Mouse (Mus musculus) neutrophil, adult 5-6 weeks (primary cell): ENCODE data around the gene Zrsr2. TPM values are rescaled to one million over a fixed set of nuclear protein-coding genes. Genes with fewer than 3 reads are reported as not detected.

ENCODE experiments used
- ATAC-seq: fragments of 151-379, 151-347 bp; 2 replicates; pipeline ENCODE4 v1.8.0; 2017; ENCODE audit warnings: mild to moderate bottlenecking, moderate TSS enrichment; ENCODE audit not compliant: insufficient number of reproducible peaks, poor library complexity, low FRiP score, severe bottlenecking; ENCODE audit errors: extremely low read depth
- total RNA-seq: library from RNA; stranded (forward); fragments of 200-1000 nt; gene quantifications from 2 replicates; pipeline ENCODE4 v1.2.3, GENCODE M21; 2017

Gene Zrsr2
- 52.7 and 58.8 TPM in 2 replicates for total RNA-seq

DNA sequence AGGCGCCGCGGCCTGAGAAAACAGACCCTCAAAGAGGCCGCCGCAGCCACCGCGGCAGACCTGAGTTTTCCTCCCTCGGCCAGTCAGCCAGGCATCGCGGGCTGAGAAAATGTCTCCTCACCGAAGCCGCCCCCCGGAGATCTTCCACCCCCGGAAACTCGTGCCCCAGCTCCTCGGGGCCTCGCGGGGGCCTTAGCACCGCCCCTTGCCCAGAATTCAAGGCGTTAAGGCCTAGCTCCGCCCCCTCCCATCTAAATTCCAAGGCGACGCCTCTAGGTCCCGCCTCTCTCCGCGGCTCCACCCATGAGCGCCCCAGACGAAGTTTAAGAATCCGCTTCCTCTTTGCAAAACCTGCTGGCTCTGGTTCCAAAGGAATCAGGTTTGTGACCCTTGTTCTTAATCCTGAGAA lies at the start of gene Zrsr2:
Gene Zrsr2 (minus strand): TSS at position 195 of the 409 bp plus-strand sequence.
- peak; percentile 95 for ATAC-seq

- peak; percentile 91 for ATAC-seq
Measured at GRCm38 (mm10) chrX:164004809-164005208, 46.3 kb upstream of the Zrsr2 start.

GRCm38 (mm10) chrX:163999848-164000247 lies 41.4 kb upstream of the Zrsr2 start:
- no peak for ATAC-seq

- 0 out of 2 replicates have a peak, but pooled peaks have one; percentile 26 for ATAC-seq
Measured at GRCm38 (mm10) chrX:163996754-163997153, 38.3 kb upstream of the Zrsr2 start.

DNA sequence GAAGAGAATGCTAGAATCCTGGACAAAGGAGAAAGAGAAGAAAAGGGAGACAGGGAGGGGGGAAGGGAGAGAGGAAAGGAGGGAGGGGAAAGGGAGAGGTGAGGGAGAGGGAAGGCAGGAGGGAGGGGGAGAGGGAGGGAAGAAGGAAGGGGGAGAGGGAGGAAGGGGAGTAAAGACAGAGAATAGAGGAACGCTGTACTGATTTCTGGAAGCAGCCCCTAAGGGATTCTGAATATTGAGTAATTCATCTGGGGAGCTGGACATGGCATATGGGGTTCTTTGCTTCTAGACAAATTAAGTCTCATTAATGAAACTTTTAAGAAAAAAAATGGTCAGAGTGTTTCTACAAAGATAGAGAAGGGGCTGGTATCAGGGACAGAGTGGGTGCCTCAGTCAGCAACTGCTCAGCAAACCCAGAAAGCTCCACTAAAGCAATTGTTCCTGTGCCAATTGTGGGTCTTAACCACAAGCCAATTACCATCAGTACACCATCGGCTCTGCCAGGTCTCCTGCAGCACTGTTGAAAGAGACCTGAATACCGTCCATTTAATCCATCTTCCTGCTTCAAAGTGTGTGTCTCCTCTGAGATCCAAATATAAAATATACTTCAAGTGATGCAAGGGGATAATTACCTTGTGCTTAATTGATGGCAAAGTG lies 29.4 kb upstream of the Zrsr2 start:
- no peak for ATAC-seq

DNA sequence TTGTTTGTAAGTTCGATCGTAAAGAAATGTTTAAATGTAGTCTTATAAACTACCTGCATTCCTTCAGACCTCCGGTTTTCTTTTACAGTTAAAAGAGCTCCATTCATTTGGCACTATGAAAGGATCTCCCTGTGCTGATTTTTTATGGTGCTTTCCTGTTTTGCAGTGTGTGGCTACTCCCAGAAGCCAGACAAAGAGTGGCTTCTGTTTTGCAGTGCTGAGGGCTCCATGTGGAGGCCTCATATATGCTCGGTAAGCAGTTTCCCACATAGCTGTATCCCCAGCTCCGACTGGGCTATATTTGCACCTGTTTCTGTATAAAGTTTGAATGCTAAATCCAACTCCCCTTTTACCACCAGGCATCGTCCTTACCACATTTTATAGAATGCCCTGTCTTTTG lies 23.7 kb upstream of the Zrsr2 start:
- no peak for ATAC-seq

DNA sequence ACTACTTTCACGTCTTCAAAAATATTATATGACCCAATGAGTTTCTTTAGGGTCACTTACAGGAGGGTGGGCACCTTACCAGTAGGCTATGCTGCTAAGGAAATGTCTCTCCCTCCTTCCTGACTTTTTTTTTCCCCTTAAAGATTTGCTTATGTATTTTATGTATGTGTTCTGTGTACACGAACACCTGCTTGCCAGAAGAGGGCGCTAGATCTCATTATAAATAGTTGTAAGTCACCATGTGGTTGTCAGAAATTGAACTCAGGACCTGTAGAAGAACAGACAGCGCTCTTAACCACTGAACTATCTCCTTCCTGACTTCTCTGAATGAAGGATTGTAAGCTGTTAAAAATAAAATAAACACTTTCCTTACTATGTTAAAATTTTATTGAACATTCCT lies 23.0 kb upstream of the Zrsr2 start:
- ATAC-seq, result peak; percentile 48; the same call in 1 of the 2 replicates

- ATAC-seq, result no peak
Measured at GRCm38 (mm10) chrX:163981092-163981491, 22.6 kb upstream of the Zrsr2 start.

DNA sequence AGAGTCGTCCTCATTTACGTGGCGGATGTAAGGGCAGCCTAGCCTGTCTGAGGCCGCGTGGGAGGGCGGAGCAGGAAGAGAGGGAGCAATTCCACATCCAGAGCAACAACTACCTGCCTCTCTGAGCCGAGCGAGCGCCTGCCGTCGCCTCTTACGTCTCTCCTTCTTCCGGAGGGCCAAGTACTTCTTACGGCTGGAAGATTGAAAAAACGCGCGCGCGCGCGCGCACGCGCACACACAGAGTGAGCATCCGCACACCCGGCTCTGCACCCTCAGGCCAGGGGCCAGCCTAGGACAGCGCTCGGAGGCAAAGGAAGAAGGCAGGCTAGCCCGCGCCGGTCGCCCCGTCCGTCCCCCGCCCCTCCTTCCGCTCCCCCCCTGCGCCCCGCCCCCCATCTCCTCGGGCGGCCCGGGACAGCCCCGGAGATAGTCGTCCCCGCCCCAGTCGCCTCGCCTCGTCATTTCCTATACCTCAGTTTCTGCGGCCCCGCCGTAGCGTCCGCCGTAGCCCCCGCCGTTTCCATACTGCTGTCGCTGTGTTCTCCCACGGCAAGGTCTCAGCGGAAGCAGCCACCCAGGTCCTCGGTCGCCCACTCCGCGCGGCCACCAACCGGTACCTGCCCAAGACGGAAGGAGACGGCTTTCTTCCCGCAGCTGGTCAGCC lies 526 bp downstream of the Zrsr2 start:
- ATAC-seq, result peak; percentile 73

DNA sequence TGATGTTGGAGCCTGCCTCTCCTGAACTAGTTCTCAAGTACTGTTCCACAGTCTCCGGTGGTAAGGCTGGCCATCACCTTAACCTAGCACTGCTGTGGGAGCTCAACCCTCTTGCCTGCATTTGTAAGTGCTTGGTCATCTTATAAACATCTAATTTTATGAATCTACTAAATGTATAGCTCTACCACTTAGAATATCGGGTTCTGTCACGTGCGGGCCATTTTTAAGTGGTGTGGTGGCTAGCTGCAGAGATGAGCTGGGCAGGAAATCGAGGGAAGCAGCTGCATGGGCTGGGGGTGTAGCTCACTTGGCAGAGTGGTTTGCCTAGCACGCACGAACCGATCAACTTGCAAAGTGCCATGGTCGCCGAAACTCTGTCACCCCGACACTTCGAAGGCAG lies 1.1 kb downstream of the Zrsr2 start:
- no peak for ATAC-seq

DNA sequence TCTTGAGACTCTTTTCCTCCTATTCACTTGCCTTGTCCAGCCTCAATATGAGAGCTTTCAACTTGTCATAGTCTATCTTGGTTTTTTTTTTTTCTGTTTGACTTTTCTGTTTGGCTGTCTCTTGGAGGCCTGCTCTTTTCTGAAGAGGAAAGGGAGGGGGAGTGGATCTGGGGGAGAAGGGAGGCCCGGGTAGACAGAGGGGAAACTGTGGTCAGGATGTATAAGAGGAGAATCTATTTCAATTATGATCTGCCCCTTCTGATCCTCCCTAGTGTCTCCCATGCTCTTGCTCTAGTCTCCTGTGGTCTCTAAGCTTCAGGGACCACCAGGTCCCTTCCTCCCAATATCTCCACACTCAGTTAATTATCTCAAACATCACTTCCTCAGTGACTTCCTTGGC lies 6.8 kb downstream of the Zrsr2 start:
- ATAC-seq, result no peak

GRCm38 (mm10) chrX:163944381-163944780 lies 14.1 kb downstream of the Zrsr2 start:
- no peak for ATAC-seq

DNA sequence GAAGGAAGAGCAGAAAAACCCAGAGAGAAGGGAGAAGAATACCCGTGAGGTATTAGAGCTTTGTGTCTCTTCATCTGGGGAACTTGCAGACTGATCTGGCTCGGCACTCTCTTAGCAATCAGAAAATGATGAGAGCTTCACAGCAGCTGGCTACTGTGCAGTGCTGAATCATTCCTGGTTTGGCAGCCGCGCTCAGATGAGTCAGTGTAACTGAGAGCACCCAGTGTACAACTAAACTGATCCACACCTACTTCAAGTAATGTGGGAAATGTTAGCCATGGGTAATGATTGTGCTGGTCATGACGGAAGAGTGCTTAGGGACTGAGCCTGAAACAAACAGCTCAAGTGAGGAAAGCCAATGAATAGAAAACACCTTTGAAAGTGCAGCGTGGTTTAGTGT lies 19.9 kb downstream of the Zrsr2 start:
- no peak for ATAC-seq

DNA sequence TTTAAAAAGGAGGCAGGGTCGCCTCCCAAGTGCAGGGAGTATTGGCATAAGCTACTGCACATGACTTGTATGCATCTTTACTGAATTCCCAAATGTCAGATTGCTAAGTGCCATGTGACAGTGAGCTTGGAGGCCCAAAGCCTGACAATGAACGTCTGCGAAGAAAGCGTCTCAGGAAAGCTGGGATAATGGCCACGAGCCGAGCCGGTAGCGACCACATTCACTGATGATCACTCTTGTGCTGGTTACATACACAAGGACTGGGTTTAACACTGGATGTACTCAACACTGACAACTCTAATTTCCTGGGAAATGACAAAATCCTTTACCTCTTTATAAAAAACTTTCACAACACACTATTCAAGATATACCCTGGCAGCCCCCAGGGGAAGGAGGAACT lies 23.7 kb downstream of the Zrsr2 start:
- ATAC-seq, result no peak

DNA sequence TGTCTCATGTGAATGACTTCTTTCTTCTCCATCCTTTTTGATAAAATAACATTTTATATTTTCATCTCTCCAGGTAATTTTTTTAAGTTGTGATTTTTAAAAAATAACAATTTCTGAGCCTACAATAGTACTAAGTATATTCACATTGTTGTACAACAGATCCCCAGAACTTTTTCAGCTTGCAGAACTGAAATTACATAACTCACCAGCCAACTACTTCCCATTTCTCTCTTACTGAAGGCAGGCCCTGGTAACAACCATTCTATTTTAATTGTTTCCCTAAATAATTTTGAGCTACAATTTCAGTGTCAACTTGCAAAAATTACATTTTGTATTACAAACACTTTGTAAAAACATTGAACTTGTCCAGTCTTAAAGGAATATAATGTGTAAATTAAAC lies 28.9 kb downstream of the Zrsr2 start:
- no peak for ATAC-seq

- peak; percentile 45; the same call in 1 of the 2 replicates for ATAC-seq
Measured at GRCm38 (mm10) chrX:163912791-163913190, 45.7 kb downstream of the Zrsr2 start.

DNA sequence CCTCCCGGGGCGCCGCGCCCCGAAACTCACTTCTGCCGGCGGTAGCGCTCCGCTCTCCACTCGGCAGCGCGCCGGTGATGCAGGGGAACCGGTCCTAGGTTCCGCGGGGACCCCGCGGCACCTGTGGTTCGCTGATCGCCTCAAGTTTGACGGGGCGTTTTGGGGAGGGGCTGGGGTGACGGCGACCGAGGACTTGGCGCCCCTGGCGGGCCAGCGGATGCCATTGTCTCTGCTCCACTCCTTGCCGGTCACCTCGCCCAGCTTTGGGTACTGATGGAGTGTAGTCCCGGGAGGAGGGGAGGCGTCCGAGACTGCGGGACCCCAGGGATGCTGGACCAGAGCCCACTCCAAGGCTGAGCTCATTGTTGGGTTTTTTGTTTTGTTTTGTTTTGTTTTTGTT lies 49.1 kb downstream of the Zrsr2 start:
- ATAC-seq, result peak; percentile 22

GRCm38 (mm10) chrX:163908337-163909250 lies 49.9 kb downstream of the Zrsr2 start, which contains the start of gene Ap1s2:
Gene Ap1s2, plus strand, starts transcription at chrX:163909017.
- ATAC-seq, result peak; percentile 95

- ATAC-seq, result no peak
Measured at GRCm38 (mm10) chrX:163908003-163908336, 50.5 kb downstream of the Zrsr2 start.

DNA sequence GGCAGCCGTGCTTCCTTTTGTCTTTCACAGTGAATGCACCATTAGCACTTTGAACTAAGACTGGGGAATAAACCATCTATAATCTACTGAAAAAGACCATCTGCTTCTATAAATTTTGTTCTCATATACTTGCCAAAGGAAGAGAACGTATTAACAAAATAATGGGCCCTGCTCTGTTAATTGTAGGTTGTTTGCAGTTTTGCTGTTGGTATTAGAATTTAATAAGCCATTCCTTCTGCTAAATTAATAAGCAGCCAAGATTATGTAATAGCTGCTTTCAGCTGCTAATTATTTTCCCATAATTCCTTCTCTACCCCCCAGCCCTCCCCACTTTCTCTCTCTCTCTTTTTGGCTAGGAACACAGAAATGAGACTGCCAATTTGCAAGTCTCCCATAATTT lies 51.6 kb downstream of the Zrsr2 start:
- no peak for ATAC-seq
